Mouse (Mus musculus) skeletal muscle tissue, adult 2 months (tissue): Measurements from ENCODE around the gene Cacng1.

ENCODE experiments used
- DNase-seq: peaks from one replicate; pipeline ENCODE4 v3.0.0-alpha.2; 2012; ENCODE audit warnings: low read depth, low spot score

Cacng1 gene

GRCm38 (mm10) chr11:107707897-107708610, 8.3 kb downstream of the Cacng1 start:
- DNase-seq: no peak

GRCm38 (mm10) chr11:107705476-107706074, 10.7 kb downstream of the Cacng1 start:
- DNase-seq: no peak

GRCm38 (mm10) chr11:107705060-107705459, 11.3 kb downstream of the Cacng1 start:
- no peak for DNase-seq

GRCm38 (mm10) chr11:107703272-107704134, 12.8 kb downstream of the Cacng1 start:
- peak; percentile 47 for DNase-seq

GRCm38 (mm10) chr11:107699967-107700366, 16.4 kb downstream of the Cacng1 start:
- no peak for DNase-seq

GRCm38 (mm10) chr11:107693338-107693737, 23.0 kb downstream of the Cacng1 start:
- DNase-seq: no peak

GRCm38 (mm10) chr11:107691569-107691968, 24.8 kb downstream of the Cacng1 start:
- no peak for DNase-seq

- no peak for DNase-seq
These were observed 27.8 kb downstream of the Cacng1 start for GRCm38 (mm10) chr11:107688480-107688879.

GRCm38 (mm10) chr11:107686290-107686689, 30.0 kb downstream of the Cacng1 start:
- DNase-seq: no peak

- DNase-seq: no peak
These were observed 32.5 kb downstream of the Cacng1 start for GRCm38 (mm10) chr11:107683544-107684465.

GRCm38 (mm10) chr11:107682694-107683355, 33.5 kb downstream of the Cacng1 start:
- no peak for DNase-seq

- DNase-seq: no peak
These were observed 39.9 kb downstream of the Cacng1 start for GRCm38 (mm10) chr11:107676207-107676940.

- no peak for DNase-seq
These were observed 41.1 kb downstream of the Cacng1 start for GRCm38 (mm10) chr11:107675246-107675645.

GRCm38 (mm10) chr11:107674601-107675000, 41.7 kb downstream of the Cacng1 start:
- DNase-seq: no peak

GRCm38 (mm10) chr11:107674006-107674405, 42.3 kb downstream of the Cacng1 start:
- no peak for DNase-seq

GRCm38 (mm10) chr11:107668977-107669376, 47.3 kb downstream of the Cacng1 start:
- DNase-seq: no peak

GRCm38 (mm10) chr11:107668223-107668622, 48.1 kb downstream of the Cacng1 start:
- DNase-seq: no peak

GRCm38 (mm10) chr11:107667542-107667941, 48.8 kb downstream of the Cacng1 start:
- DNase-seq: no peak

- DNase-seq: peak; percentile 62
These were observed 53.7 kb downstream of the Cacng1 start for GRCm38 (mm10) chr11:107662666-107663065.

GRCm38 (mm10) chr11:107660452-107660851, 55.9 kb downstream of the Cacng1 start:
- DNase-seq: no peak
